Mouse (Mus musculus) embryo, embryonic 9.5 days (tissue): ENCODE data around the gene Trim14.

Experiments used
- DNase-seq: peaks from one replicate; pipeline ENCODE4 v3.0.0-alpha.2; 2017; ENCODE audit errors: extremely low spot score

Gene Trim14

GRCm38 (mm10) chr4:46475101-46475500, 60.8 kb downstream of the Trim14 start:
- DNase-seq, result no peak

DNA sequence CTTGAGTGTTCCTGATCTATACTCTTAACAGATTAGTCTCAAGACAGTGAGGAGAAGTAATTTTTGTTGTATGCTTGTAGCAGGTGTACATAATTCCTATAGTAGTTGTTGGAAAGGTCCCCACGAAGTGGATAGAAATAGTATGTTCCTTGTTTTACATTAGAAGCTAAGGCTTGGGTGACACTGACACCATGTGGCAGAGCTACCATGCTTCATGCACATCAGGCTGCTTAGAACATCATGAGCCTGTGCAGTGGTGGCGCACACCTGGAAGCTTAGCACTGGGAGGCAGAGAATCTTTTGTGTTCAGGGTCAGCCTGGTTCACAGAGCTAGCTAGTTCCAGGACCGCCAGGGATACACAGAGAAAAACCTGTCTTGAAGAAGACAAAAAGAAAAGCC, 70.2 kb downstream of the Trim14 start:
- no peak for DNase-seq

- peak; percentile 34 for DNase-seq
Observed at GRCm38 (mm10) chr4:46463130-46463830, 72.7 kb downstream of the Trim14 start.

DNA sequence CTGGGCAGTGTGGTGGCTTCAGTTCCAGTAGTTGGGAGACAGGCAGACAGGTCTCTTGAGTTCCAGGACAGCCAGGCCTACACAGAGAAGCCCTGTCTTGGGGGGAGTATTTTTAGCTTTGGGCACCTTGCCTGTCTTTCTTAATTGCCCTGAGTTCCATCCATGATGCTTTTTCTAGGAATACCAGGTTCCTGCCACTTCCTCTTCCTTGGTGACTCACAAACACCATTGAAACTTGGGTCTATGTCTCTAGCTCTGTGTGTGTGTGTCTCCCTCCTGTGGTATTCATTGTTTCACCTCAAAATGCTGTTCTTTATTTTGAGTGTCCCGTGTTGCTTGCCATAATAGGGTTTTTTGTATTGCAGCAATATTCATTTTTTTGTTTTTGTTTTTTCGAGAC, 77.5 kb downstream of the Trim14 start:
- DNase-seq, result no peak

- DNase-seq, result no peak
Observed at GRCm38 (mm10) chr4:46457186-46457585, 78.8 kb downstream of the Trim14 start.

- no peak for DNase-seq
Observed at GRCm38 (mm10) chr4:46456762-46457161, 79.2 kb downstream of the Trim14 start.

- no peak for DNase-seq
Observed at GRCm38 (mm10) chr4:46454097-46454864, 81.7 kb downstream of the Trim14 start.

DNA sequence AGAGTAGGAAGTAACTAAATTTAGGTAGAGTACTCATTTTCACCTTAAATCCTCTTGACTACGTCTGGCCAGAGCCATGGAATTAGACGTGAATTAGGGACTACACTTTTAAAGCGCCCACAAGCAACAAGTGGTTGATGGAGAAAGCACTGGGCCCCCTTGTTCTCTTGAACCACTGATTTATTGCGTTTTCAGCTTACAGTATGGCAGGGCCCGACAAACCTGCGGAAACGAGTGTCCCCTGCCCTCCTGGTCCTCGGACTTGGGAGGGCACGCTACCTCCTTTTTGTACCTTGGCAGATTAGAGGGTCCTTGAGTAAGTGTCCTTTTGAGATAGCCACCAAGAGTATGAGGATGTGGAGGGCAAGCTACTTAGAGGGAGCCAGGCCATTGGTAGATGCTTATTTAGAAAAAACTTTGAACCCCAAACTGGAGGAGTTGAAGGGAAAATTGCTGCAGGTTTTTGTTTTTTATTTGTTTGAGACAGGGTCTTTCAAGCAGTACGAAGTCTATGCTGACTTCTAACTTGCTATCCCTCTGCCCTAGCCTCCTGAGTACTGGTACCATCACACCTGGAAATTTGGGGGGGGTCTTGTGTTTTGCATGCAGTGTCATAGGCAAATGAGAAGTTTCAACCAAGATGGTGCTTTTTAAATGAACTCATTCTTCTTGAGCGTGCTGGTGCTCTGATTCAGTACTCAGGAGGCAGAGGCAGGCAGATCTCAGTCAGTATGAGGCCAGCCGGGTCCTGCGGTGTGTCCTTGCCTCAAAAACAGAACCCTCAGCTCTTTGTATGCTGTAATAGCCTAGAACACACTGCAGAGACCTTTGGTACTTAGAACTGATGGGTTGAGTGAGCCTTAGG, 82.9 kb downstream of the Trim14 start:
- no peak for DNase-seq

GRCm38 (mm10) chr4:46452481-46452850, 83.5 kb downstream of the Trim14 start:
- DNase-seq, result peak; percentile 78

GRCm38 (mm10) chr4:46451758-46452480, 84.0 kb downstream of the Trim14 start:
- DNase-seq, result peak; percentile 77

- DNase-seq, result no peak
Observed at GRCm38 (mm10) chr4:46451240-46451757, 84.6 kb downstream of the Trim14 start.

DNA sequence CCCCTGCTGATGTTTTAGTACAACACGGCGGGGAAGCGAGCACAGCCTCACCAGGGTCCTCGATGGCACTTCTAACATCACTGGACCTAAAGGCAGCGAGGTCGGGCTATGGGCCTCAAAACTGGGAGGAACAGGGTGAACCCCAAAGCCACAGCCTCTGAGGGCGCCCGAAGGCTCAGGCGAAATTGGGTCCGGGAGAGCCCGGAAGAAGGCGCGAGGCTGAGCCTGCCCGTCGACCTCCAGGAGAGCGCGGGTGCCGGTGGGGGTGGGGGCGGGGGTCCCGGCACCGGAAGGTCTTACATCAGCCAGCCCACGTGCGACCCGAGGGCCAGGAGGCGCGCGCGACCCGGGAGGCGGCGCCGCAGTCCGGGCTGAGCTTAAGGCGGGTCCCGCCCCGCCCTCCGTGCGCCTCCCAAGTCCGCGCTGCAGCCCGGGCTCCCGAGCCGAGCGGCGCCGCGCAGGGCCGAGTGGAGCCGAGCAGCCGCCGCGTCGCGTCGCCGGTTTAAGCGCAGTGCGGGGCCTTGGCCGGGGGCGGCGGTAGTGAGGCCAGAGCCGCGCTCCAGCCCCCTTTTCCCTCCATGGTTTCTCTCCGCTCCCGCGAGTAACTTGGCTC, 85.3 kb downstream of the Trim14 start, which contains the start of gene Anp32b:
Gene Anp32b, plus strand, starts transcription at position 384 of the 613 bp plus-strand sequence.
- peak; percentile 94 for DNase-seq

GRCm38 (mm10) chr4:46450020-46450518, 85.9 kb downstream of the Trim14 start:
- DNase-seq, result no peak

DNA sequence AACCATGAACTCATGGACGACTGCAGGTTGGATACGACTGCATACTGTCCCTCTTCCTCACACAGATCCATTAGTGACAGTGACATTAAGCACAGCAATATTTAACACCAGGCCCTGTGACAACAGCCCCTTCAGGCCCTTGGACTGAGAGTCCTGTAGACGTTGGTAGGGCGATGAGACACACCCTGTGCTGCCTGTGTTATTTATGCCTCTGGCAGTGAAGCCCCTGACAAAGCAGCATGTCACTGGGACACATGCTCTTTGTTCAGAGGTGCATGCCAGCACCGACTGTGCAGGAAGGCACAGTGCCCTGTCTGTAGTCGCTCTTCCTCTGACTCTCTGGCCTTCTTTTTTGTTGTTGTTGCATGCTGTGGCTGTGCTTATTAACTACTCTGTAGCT, 87.1 kb downstream of the Trim14 start:
- no peak for DNase-seq

GRCm38 (mm10) chr4:46447461-46447860, 88.5 kb downstream of the Trim14 start:
- DNase-seq, result no peak

GRCm38 (mm10) chr4:46445237-46445945, 90.5 kb downstream of the Trim14 start:
- DNase-seq, result no peak
